Mouse (Mus musculus) neural tube, embryonic 11.5 days (tissue): Measurements from ENCODE around the gene Mvp. TPM values are rescaled to one million over a fixed set of nuclear protein-coding genes. Genes with fewer than 3 reads are reported as not detected.
A peak's percentile ranks its signal among the peaks of the same experiment; 100 is the strongest.

Experiments
- ATAC-seq: fragments of 200-750 bp; cut with Nextera tagmentation; 2 replicates; pipeline ENCODE4 v1.8.0; 2017; ENCODE audit warnings: moderate number of reproducible peaks, mild to moderate bottlenecking, moderate TSS enrichment, moderate library complexity; ENCODE audit not compliant: insufficient read depth, low FRiP score, low TSS enrichment
- DNase-seq: peaks from one replicate; pipeline ENCODE4 v3.0.0-alpha.2; 2015; ENCODE audit warnings: low spot score
- H3K27ac ChIP-seq: fragments of 300-500 bp; sonication (generic); 2 replicates; pipeline ENCODE4 v1.5.1; 2014; ENCODE audit warnings: low read depth, mild to moderate bottlenecking, low read length
- H3K27me3 ChIP-seq: fragments of 300-500 bp; sonication (generic); 2 replicates; pipeline ENCODE4 v1.6.1; 2014; ENCODE audit warnings: mild to moderate bottlenecking, low read length, mixed read lengths; ENCODE audit not compliant: control insufficient read depth, insufficient read depth
- H3K36me3 ChIP-seq: fragments of 300-500 bp; sonication (generic); 2 replicates; pipeline ENCODE4 v1.6.1; 2014; ENCODE audit warnings: mild to moderate bottlenecking, low read length, moderate library complexity, mixed read lengths; ENCODE audit not compliant: control insufficient read depth, insufficient read depth
- H3K4me1 ChIP-seq: fragments of 300-500 bp; sonication (generic); 2 replicates; pipeline ENCODE4 v1.6.1; 2014; ENCODE audit warnings: low read length, mixed read lengths; ENCODE audit not compliant: control insufficient read depth, insufficient read depth
- H3K4me2 ChIP-seq: fragments of 300-500 bp; sonication (generic); 2 replicates; pipeline ENCODE4 v1.6.1; 2014; ENCODE audit warnings: low read depth, mild to moderate bottlenecking, moderate library complexity
- H3K4me3 ChIP-seq: fragments of 300-500 bp; sonication (generic); 2 replicates; pipeline ENCODE4 v1.5.1; 2014; ENCODE audit warnings: low read depth, low read length
- H3K9ac ChIP-seq: fragments of 300-500 bp; sonication (generic); 2 replicates; pipeline ENCODE4 v1.6.1; 2014; ENCODE audit warnings: mild to moderate bottlenecking, low read length
- H3K9me3 ChIP-seq: fragments of 300-500 bp; sonication (generic); 2 replicates; pipeline ENCODE4 v1.6.1; 2016; ENCODE audit warnings: low read length; ENCODE audit not compliant: control insufficient read depth
- WGBS: fragments of 180-500 bp; shearing (Covaris S2); extraction: QIAGEN DNeasy Blood & Tissue Kit; methylation state at CpG from one replicate; pipeline ENCODE4 v1.1.7; 2014; 5-methylcytosine and 5-hydroxymethylcytosine counted together
- polyA plus RNA-seq: library from polyadenylated mRNA; unstranded; fragments of >200 nt; fragmentation: Nextera tagmentation; extraction: Ambion mirVana; gene quantifications from 2 replicates; pipeline ENCODE4 v1.2.1, GENCODE M21; 2014

The Mvp gene
- polyA plus RNA-seq, 1 experiment from 2014 or later = 4.2 TPM

DNA sequence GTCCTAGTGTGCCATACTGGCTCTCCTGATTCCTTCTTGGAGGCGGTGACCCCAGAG is 38.7 kb downstream of the Mvp start, which contains the start of gene Cdipt:
Gene Cdipt, plus strand, starts transcription at position 22 of the 57 bp plus-strand sequence.
- H3K27me3 ChIP-seq = no peaks in the 10 kb centered on the region
- peak within 1 kb of the TSS; percentile 94 for H3K4me3 ChIP-seq
- DNase-seq = no peak
- no peaks in the 10 kb centered on the region for H3K9me3 ChIP-seq
- 0 out of 2 replicates have a peak, but pooled peaks cover 6% of the 10 kb centered on the region for H3K36me3 ChIP-seq
- H3K9ac ChIP-seq = peak within 1 kb of the TSS; percentile 96
- peak within 1 kb of the TSS; percentile 92 for H3K27ac ChIP-seq
- peak within 1 kb of the TSS; percentile 89 for H3K4me2 ChIP-seq
- peaks cover 6% of the 10 kb centered on the region; the same call in 1 of the 2 replicates for H3K4me1 ChIP-seq
- 0% methylated on average over 1 of the region's 1 CpGs for WGBS
- ATAC-seq = no peak

GRCm38 (mm10) chr7:126975493-126975892 is 38.9 kb downstream of the Mvp start:
- H3K9ac ChIP-seq = peak overlapping the region; percentile 96; the same call in 1 of the 2 replicates
- no peak overlapping the region for H3K27ac ChIP-seq
- 17% methylated on average over 8 of the region's 8 CpGs for WGBS
- no peaks in the 10 kb centered on the region for H3K27me3 ChIP-seq
- no peak for DNase-seq
- 0 out of 2 replicates have a peak, but pooled peaks have one; percentile 25 for ATAC-seq
- H3K9me3 ChIP-seq = no peaks in the 10 kb centered on the region
- peak overlapping the region; percentile 89 for H3K4me2 ChIP-seq
- 0 out of 2 replicates have a peak, but pooled peaks cover 6% of the 10 kb centered on the region for H3K36me3 ChIP-seq
- peaks cover 6% of the 10 kb centered on the region; the same call in 1 of the 2 replicates for H3K4me1 ChIP-seq
- H3K4me3 ChIP-seq = peak overlapping the region; percentile 94

- no peaks in the 10 kb centered on the region for H3K36me3 ChIP-seq
- 71% methylated on average over 6 of the region's 6 CpGs for WGBS
- ATAC-seq = no peak
- no peak for DNase-seq
- H3K27me3 ChIP-seq = peaks cover 6% of the 10 kb centered on the region; the same call in 1 of the 2 replicates
- H3K4me1 ChIP-seq = no peaks in the 10 kb centered on the region
- H3K4me3 ChIP-seq = no peak overlapping the region
- no peak overlapping the region for H3K4me2 ChIP-seq
- no peak overlapping the region for H3K9ac ChIP-seq
- H3K27ac ChIP-seq = no peak overlapping the region
- no peaks in the 10 kb centered on the region for H3K9me3 ChIP-seq
Observed at GRCm38 (mm10) chr7:126967361-126967760, 47.1 kb downstream of the Mvp start.

DNA sequence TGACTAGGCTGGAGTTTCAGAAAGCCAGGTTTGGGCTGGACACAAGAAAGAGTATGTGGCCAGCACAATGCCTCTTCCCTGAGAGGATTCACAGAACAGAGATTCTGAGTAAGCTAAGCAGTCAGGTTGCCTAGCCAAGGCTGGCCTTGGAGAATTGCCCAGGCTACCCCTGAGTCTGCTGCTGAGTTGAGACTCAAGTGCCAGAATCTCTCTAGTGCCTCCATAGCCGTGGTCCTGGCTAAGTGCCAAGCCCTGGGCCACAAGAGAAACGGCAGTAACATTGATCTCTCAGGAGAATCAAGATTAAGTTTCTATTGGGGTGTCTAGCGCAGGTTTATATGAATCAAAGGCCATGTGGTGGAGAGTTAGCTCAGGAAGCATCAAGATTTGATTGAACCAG is 48.9 kb downstream of the Mvp start:
- no peak overlapping the region for H3K4me2 ChIP-seq
- H3K4me3 ChIP-seq = no peak overlapping the region
- peaks cover 8% of the 10 kb centered on the region; the same call in 1 of the 2 replicates for H3K27me3 ChIP-seq
- H3K9ac ChIP-seq = no peak overlapping the region
- ATAC-seq (no peak), DNase-seq (no peak)
- H3K36me3 ChIP-seq = no peaks in the 10 kb centered on the region
- WGBS = 71% methylated on average over 3 of the region's 3 CpGs
- no peaks in the 10 kb centered on the region for H3K9me3 ChIP-seq
- H3K27ac ChIP-seq = no peak overlapping the region
- H3K4me1 ChIP-seq = no peaks in the 10 kb centered on the region

DNA sequence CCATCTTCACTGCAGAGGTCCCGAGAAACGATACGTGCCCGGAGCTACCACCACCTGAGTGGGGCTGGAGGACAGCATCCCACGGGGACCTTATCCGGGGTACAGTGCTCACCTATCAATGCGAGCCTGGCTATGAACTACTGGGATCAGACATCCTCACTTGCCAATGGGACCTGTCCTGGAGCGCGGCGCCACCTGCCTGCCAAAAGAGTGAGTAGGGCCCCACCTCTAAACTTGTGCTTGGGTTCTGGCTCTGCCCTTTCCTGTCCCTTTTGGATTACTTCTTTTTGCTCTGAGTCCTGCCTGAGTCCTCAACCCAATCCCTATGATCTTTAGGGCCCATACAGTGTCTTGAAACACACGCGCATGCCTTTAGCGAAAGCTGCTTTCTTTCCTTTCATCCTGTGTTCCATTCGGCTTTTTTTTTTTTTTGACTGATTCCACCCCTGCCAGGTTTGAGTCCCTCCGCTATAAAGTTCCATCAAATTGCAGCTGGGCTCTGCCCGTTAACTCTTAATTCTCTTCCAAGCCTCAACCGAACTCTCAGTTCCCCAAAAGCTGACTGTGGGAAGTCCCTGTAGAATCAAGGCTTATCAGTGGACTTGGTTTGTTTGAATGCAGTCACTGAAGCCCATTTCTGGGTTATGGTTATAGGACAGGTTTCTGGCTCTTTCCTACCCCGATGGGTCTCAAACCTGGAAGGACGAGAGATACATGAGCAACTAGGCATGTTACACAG is 50.7 kb downstream of the Mvp start:
- DNase-seq = peak; percentile 55
- ATAC-seq = no peak
- peaks cover 8% of the 10 kb centered on the region; the same call in 1 of the 2 replicates for H3K27me3 ChIP-seq
- H3K9ac ChIP-seq = no peak overlapping the region
- H3K36me3 ChIP-seq = no peaks in the 10 kb centered on the region
- no peaks in the 10 kb centered on the region for H3K9me3 ChIP-seq
- no peak overlapping the region for H3K4me2 ChIP-seq
- no peak overlapping the region for H3K4me3 ChIP-seq
- H3K27ac ChIP-seq = no peak overlapping the region
- 25% methylated on average over 19 of the region's 19 CpGs for WGBS
- no peaks in the 10 kb centered on the region for H3K4me1 ChIP-seq

DNA sequence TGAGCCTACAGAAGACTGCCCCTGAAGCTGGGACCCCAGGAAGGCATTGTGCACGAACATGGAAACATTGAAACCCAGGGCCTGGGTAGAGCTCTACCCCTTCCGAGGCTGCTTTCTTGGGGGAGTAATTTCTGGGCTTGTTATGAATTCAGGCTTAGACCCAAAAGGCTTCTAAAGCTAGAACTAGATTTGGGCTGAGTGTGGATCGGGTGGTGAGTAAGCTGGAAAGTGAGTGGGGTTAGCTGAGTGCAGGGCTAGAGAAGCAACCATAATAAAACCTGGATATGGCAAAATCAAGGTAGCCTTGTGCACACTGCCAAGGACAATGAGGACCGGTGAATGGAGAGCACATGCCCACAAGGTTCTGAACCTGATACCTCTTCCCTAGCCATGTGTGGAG is 52.5 kb downstream of the Mvp start:
- no peak overlapping the region for H3K27ac ChIP-seq
- no peaks in the 10 kb centered on the region for H3K36me3 ChIP-seq
- no peak overlapping the region for H3K9ac ChIP-seq
- H3K4me1 ChIP-seq = no peaks in the 10 kb centered on the region
- ATAC-seq = no peak
- H3K4me2 ChIP-seq = no peak overlapping the region
- H3K9me3 ChIP-seq = no peaks in the 10 kb centered on the region
- peaks cover 8% of the 10 kb centered on the region; the same call in 1 of the 2 replicates for H3K27me3 ChIP-seq
- DNase-seq = no peak
- H3K4me3 ChIP-seq = no peak overlapping the region
- 90% methylated on average over 4 of the region's 4 CpGs for WGBS

GRCm38 (mm10) chr7:126961095-126961494 is 53.3 kb downstream of the Mvp start:
- WGBS = 84% methylated on average over 5 of the region's 5 CpGs
- ATAC-seq = no peak

GRCm38 (mm10) chr7:126959780-126960179 is 54.6 kb downstream of the Mvp start:
- no peaks in the 10 kb centered on the region for H3K36me3 ChIP-seq
- 66% methylated on average over 9 of the region's 9 CpGs for WGBS
- H3K27ac ChIP-seq = no peak overlapping the region
- no peak overlapping the region for H3K4me3 ChIP-seq
- peaks cover 8% of the 10 kb centered on the region; the same call in 1 of the 2 replicates for H3K27me3 ChIP-seq
- ATAC-seq (no peak), DNase-seq (no peak)
- H3K4me2 ChIP-seq = no peak overlapping the region
- no peak overlapping the region for H3K9ac ChIP-seq
- H3K4me1 ChIP-seq = no peaks in the 10 kb centered on the region
- H3K9me3 ChIP-seq = no peaks in the 10 kb centered on the region

More at GRCm38 (mm10) chr7:126961095-126961494, 53.3 kb downstream of the Mvp start:
- no peak overlapping the region for H3K4me2 ChIP-seq
- H3K4me3 ChIP-seq = no peak overlapping the region
- H3K27ac ChIP-seq = no peak overlapping the region
- H3K27me3 ChIP-seq = peaks cover 8% of the 10 kb centered on the region; the same call in 1 of the 2 replicates
- no peak for DNase-seq
- no peaks in the 10 kb centered on the region for H3K9me3 ChIP-seq
- no peaks in the 10 kb centered on the region for H3K4me1 ChIP-seq
- no peak overlapping the region for H3K9ac ChIP-seq
- no peaks in the 10 kb centered on the region for H3K36me3 ChIP-seq

- WGBS = 73% methylated on average over 3 of the region's 3 CpGs
- no peak for ATAC-seq
Observed at GRCm38 (mm10) chr7:126955125-126955524, 59.3 kb downstream of the Mvp start.

More at GRCm38 (mm10) chr7:126955125-126955524, 59.3 kb downstream of the Mvp start:
- Histone ChIP-seq H3K4me1 (peaks cover 5% of the 10 kb centered on the region; the same call in 1 of the 2 replicates), H3K4me3 (no peak overlapping the region), H3K4me2 (no peak overlapping the region), H3K9me3 (no peaks in the 10 kb centered on the region), H3K27me3 (peaks cover 11% of the 10 kb centered on the region; the same call in 1 of the 2 replicates), H3K27ac (no peak overlapping the region), H3K36me3 (no peaks in the 10 kb centered on the region), H3K9ac (no peak overlapping the region)
- no peak for DNase-seq
